Mouse (Mus musculus): ENCODE data around the gene Bst1. TPM values are rescaled to one million over a fixed set of nuclear protein-coding genes. Genes with fewer than 3 reads are reported as not detected.
A peak's percentile ranks its signal among the peaks of the same experiment; 100 is the strongest.

Gene Bst1
- polyA plus RNA-seq, 1 experiment: 0.38 TPM

- peak overlapping the region; percentile 98 for H3K4me3 ChIP-seq (ENCODE audit: control insufficient read depth, low read depth, low read length)
- no peaks in the 10 kb centered on the region for H3K27me3 ChIP-seq (ENCODE audit: control insufficient read depth, insufficient read depth, low read length)
- TF ChIP-seq POLR2A (IDR thresholded peaks at IDR 0.05; ENCODE audit: control insufficient read depth, low read depth, low read length): peak; percentile 90
- TF ChIP-seq CTCF (IDR thresholded peaks at IDR 0.05; ENCODE audit: control insufficient read depth, insufficient read depth, insufficient replicate concordance, low read depth, low read length): no peak
- H3K4me1 ChIP-seq (ENCODE audit: control insufficient read depth, insufficient read depth, low read length): no peaks in the 10 kb centered on the region
- H3K36me3 ChIP-seq (ENCODE audit: control insufficient read depth, insufficient read depth, low read length): no peaks in the 10 kb centered on the region
- peak overlapping the region; percentile 98 for H3K27ac ChIP-seq (ENCODE audit: control insufficient read depth, insufficient read depth, low read depth, low read length)
Observed at GRCm38 (mm10) chr5:43781977-43782930, 36.4 kb upstream of the Bst1 start.

GRCm38 (mm10) chr5:43783996-43784395, 34.7 kb upstream of the Bst1 start:
- Histone ChIP-seq H3K36me3 (ENCODE audit: control insufficient read depth, insufficient read depth, low read length) (no peaks in the 10 kb centered on the region), H3K4me3 (ENCODE audit: control insufficient read depth, low read depth, low read length) (no peak overlapping the region), H3K27ac (ENCODE audit: control insufficient read depth, insufficient read depth, low read depth, low read length) (no peak overlapping the region), H3K27me3 (ENCODE audit: control insufficient read depth, insufficient read depth, low read length) (no peaks in the 10 kb centered on the region), H3K4me1 (ENCODE audit: control insufficient read depth, insufficient read depth, low read length) (no peaks in the 10 kb centered on the region)
- TF ChIP-seq CTCF (IDR thresholded peaks at IDR 0.05; ENCODE audit: control insufficient read depth, insufficient read depth, insufficient replicate concordance, low read depth, low read length): no peak
- TF ChIP-seq POLR2A (IDR thresholded peaks at IDR 0.05; ENCODE audit: control insufficient read depth, low read depth, low read length): no peak

- TF ChIP-seq POLR2A (IDR thresholded peaks at IDR 0.05; ENCODE audit: control insufficient read depth, low read depth, low read length) (no peak), CTCF (IDR thresholded peaks at IDR 0.05; ENCODE audit: control insufficient read depth, insufficient read depth, insufficient replicate concordance, low read depth, low read length) (no peak)
- H3K4me1 ChIP-seq (ENCODE audit: control insufficient read depth, insufficient read depth, low read length): no peaks in the 10 kb centered on the region
- H3K27ac ChIP-seq (ENCODE audit: control insufficient read depth, insufficient read depth, low read depth, low read length): no peak overlapping the region
- no peak overlapping the region for H3K4me3 ChIP-seq (ENCODE audit: control insufficient read depth, low read depth, low read length)
- no peaks in the 10 kb centered on the region for H3K36me3 ChIP-seq (ENCODE audit: control insufficient read depth, insufficient read depth, low read length)
- H3K27me3 ChIP-seq (ENCODE audit: control insufficient read depth, insufficient read depth, low read length): no peaks in the 10 kb centered on the region
Observed at GRCm38 (mm10) chr5:43786607-43787006, 32.1 kb upstream of the Bst1 start.

GRCm38 (mm10) chr5:43787976-43788752, 30.5 kb upstream of the Bst1 start:
- no peak overlapping the region for H3K27ac ChIP-seq (ENCODE audit: control insufficient read depth, insufficient read depth, low read depth, low read length)
- no peaks in the 10 kb centered on the region for H3K4me1 ChIP-seq (ENCODE audit: control insufficient read depth, insufficient read depth, low read length)
- H3K4me3 ChIP-seq (ENCODE audit: control insufficient read depth, low read depth, low read length): no peak overlapping the region
- no peaks in the 10 kb centered on the region for H3K36me3 ChIP-seq (ENCODE audit: control insufficient read depth, insufficient read depth, low read length)
- H3K27me3 ChIP-seq (ENCODE audit: control insufficient read depth, insufficient read depth, low read length): no peaks in the 10 kb centered on the region
- no peak for TF ChIP-seq CTCF (IDR thresholded peaks at IDR 0.05; ENCODE audit: control insufficient read depth, insufficient read depth, insufficient replicate concordance, low read depth, low read length)
- no peak for TF ChIP-seq POLR2A (IDR thresholded peaks at IDR 0.05; ENCODE audit: control insufficient read depth, low read depth, low read length)

GRCm38 (mm10) chr5:43792354-43792753, 26.3 kb upstream of the Bst1 start:
- H3K27me3 ChIP-seq (ENCODE audit: control insufficient read depth, insufficient read depth, low read length): no peaks in the 10 kb centered on the region
- peak overlapping the region; percentile 14 for H3K4me3 ChIP-seq (ENCODE audit: control insufficient read depth, low read depth, low read length)
- H3K36me3 ChIP-seq (ENCODE audit: control insufficient read depth, insufficient read depth, low read length): no peaks in the 10 kb centered on the region
- H3K27ac ChIP-seq (ENCODE audit: control insufficient read depth, insufficient read depth, low read depth, low read length): no peak overlapping the region
- H3K4me1 ChIP-seq (ENCODE audit: control insufficient read depth, insufficient read depth, low read length): no peaks in the 10 kb centered on the region
- no peak for TF ChIP-seq POLR2A (IDR thresholded peaks at IDR 0.05; ENCODE audit: control insufficient read depth, low read depth, low read length)

- H3K27ac ChIP-seq (ENCODE audit: control insufficient read depth, insufficient read depth, low read depth, low read length): no peak overlapping the region
- no peaks in the 10 kb centered on the region for H3K27me3 ChIP-seq (ENCODE audit: control insufficient read depth, insufficient read depth, low read length)
- H3K36me3 ChIP-seq (ENCODE audit: control insufficient read depth, insufficient read depth, low read length): no peaks in the 10 kb centered on the region
- no peak for TF ChIP-seq CTCF (IDR thresholded peaks at IDR 0.05; ENCODE audit: control insufficient read depth, insufficient read depth, insufficient replicate concordance, low read depth, low read length)
- TF ChIP-seq POLR2A (IDR thresholded peaks at IDR 0.05; ENCODE audit: control insufficient read depth, low read depth, low read length): no peak
- no peak overlapping the region for H3K4me3 ChIP-seq (ENCODE audit: control insufficient read depth, low read depth, low read length)
- no peaks in the 10 kb centered on the region for H3K4me1 ChIP-seq (ENCODE audit: control insufficient read depth, insufficient read depth, low read length)
Observed at GRCm38 (mm10) chr5:43799530-43799929, 19.2 kb upstream of the Bst1 start.

GRCm38 (mm10) chr5:43800700-43801099, 18.0 kb upstream of the Bst1 start:
- H3K27ac ChIP-seq (ENCODE audit: control insufficient read depth, insufficient read depth, low read depth, low read length): no peak overlapping the region
- no peak for TF ChIP-seq CTCF (IDR thresholded peaks at IDR 0.05; ENCODE audit: control insufficient read depth, insufficient read depth, insufficient replicate concordance, low read depth, low read length)
- TF ChIP-seq POLR2A (IDR thresholded peaks at IDR 0.05; ENCODE audit: control insufficient read depth, low read depth, low read length): no peak
- H3K36me3 ChIP-seq (ENCODE audit: control insufficient read depth, insufficient read depth, low read length): no peaks in the 10 kb centered on the region
- no peak overlapping the region for H3K4me3 ChIP-seq (ENCODE audit: control insufficient read depth, low read depth, low read length)
- H3K27me3 ChIP-seq (ENCODE audit: control insufficient read depth, insufficient read depth, low read length): no peaks in the 10 kb centered on the region
- no peaks in the 10 kb centered on the region for H3K4me1 ChIP-seq (ENCODE audit: control insufficient read depth, insufficient read depth, low read length)

All from testis, adult 2 months (tissue).